16 mouse cellular contexts compared by ENCODE assay signal in the genomic region with DNA sequence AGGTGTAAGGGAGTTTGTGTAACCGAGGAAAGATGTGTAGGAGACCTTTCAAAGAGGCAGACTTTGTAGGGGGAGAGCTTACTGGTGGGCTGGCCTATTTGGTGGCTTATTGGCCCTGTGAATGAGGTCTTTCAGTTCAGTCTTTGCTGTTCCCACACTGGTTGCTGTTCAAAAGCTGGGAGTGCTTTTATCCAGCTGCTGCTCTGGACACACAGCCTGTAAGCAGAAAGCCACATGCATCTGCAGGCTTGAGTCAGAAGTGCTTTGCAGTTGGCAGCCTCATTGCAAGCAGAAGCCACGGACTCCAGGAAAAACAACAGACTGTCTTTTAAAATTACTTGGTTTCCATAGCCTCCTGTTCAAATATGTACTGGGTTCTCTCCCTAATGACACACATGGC. TPM values are rescaled to one million over a fixed set of nuclear protein-coding genes. Genes with fewer than 3 reads are reported as not detected.
A peak's percentile ranks its signal among the peaks of the same experiment; 100 is the strongest.
DNase-seq lines count a peak whose midpoint lies in the region; ATAC-seq and TF ChIP-seq lines count a peak whose summit lies in the region.
"Had no signal": no experiment of that assay in that cellular context is flagged by ENCODE, and none has a peak within 500 bp of the region (broad histone marks: within the 10 kb centered on the region; RNA-seq: fewer than 3 reads in every experiment).

No protein-coding gene starts in this region.

- H3K27me3 ChIP-seq in forebrain, postnatal 0 days (ENCODE audit: insufficient read depth, low read length), result no peaks in the 10 kb centered on the region
- H3K27me3 ChIP-seq: stomach, embryonic 15.5 days had no signal

- ATAC-seq in forebrain, postnatal 0 days, result peak; percentile 51
- ATAC-seq: intestine, embryonic 16.5 days had no signal

- intact Hi-C loops in gastrocnemius, adult 2 months (cut with DNase I), result no loop called here

- H3K9me3 ChIP-seq in forebrain, postnatal 0 days (ENCODE audit: low read length), result no peaks in the 10 kb centered on the region
- H3K9me3 ChIP-seq: stomach, embryonic 15.5 days had no signal

- H3K4me1 ChIP-seq in forebrain, postnatal 0 days (ENCODE audit: insufficient read depth), result no peaks in the 10 kb centered on the region
- H3K4me1 ChIP-seq: stomach, embryonic 15.5 days had no signal

- no peak for TF ChIP-seq CTCF in gastrocnemius, adult 2 months (IDR thresholded peaks at IDR 0.05)
- no peak for TF ChIP-seq CTCF in forebrain, postnatal 0 days (IDR thresholded peaks at IDR 0.05; ENCODE audit: low read depth)

- H3K27ac ChIP-seq in gastrocnemius, adult 2 months, result peak overlapping the region; percentile 25
- H3K27ac ChIP-seq in forebrain, postnatal 0 days (ENCODE audit: low read depth, low read length), result no peak overlapping the region
- H3K27ac ChIP-seq: kidney, postnatal 0 days; stomach, embryonic 15.5 days had no signal

- no peaks in the 10 kb centered on the region for H3K36me3 ChIP-seq in forebrain, postnatal 0 days (ENCODE audit: insufficient read depth)
- H3K36me3 ChIP-seq: stomach, embryonic 15.5 days had no signal

- no peak overlapping the region for H3K9ac ChIP-seq in forebrain, postnatal 0 days
- H3K9ac ChIP-seq: lung, embryonic 14.5 days; stomach, embryonic 15.5 days had no signal

- DNase-seq in gastrocnemius, adult 2 months, result peak; percentile 24
- DNase-seq in gastrocnemius, adult 18-20 months (ENCODE audit: low spot score), result no peak
- DNase-seq in kidney, postnatal 10 days, result peak; percentile 18
- DNase-seq in kidney, postnatal 14 days, result no peak
- peak; percentile 72 for DNase-seq in brain, adult 2 months (ENCODE audit: low read depth, low spot score)
- DNase-seq in forebrain, postnatal 0 days, result no peak
- DNase-seq in cerebellum, postnatal 14 days, result no peak
- DNase-seq in left cerebral cortex, adult 8-10 months (ENCODE audit: low spot score in 2 of 2), result no peak
- DNase-seq: cerebellum, adult 18-20 months; gastrocnemius, postnatal 36 days; lung, embryonic 14.5 days; thymus, postnatal 4 days had no signal

- 11% methylated on average over 2 of the region's 2 CpGs for WGBS in forebrain, postnatal 0 days

- no peak overlapping the region for H3K4me2 ChIP-seq in forebrain, postnatal 0 days (ENCODE audit: low read depth)
- H3K4me2 ChIP-seq: lung, embryonic 14.5 days; stomach, embryonic 15.5 days had no signal

- no peak overlapping the region for H3K4me3 ChIP-seq in gastrocnemius, adult 2 months
- H3K4me3 ChIP-seq in forebrain, postnatal 0 days (ENCODE audit: low read depth, low read length), result no peak overlapping the region
- H3K4me3 ChIP-seq: erythroblast, embryonic 14.5 days; stomach, embryonic 15.5 days had no signal

RNA-seq across cellular contexts. Expression of a gene that starts 16.6 kb away (rescaled TPM):
- 10 to 100 TPM; 31.0 to 37.2 TPM for total RNA-seq in gastrocnemius, adult 2 months (2021)
- 10 to 100 TPM; 36.7 to 38.0 TPM for total RNA-seq in gastrocnemius, adult 18-20 months (2021)
- total RNA-seq in forebrain, postnatal 0 days (2014; rRNA removed), result 59.3 and 65.6 TPM in 2 replicates
- 9.6 and 9.8 TPM in 2 replicates for polyA plus RNA-seq in forebrain, postnatal 0 days (2015; fragmentation: Nextera tagmentation; extraction: Ambion mirVana)
- 10 to 100 TPM; 81.9 to 98.5 (median 91.1) TPM for total RNA-seq in left cerebral cortex, adult 8-10 months (2022)

Comparison
In these comparisons a context has a peak if more than half of its experiments do, and no peak if none do; other contexts are left out.
1. DNase-seq: peak in gastrocnemius, adult 2 months (single experiment), kidney, postnatal 10 days (single experiment) and brain, adult 2 months (single experiment); none in gastrocnemius, adult 18-20 months (single experiment), kidney, postnatal 14 days (single experiment), forebrain, postnatal 0 days (single experiment), cerebellum, postnatal 14 days (0 of 2) and left cerebral cortex, adult 8-10 months (0 of 2).